Mouse (Mus musculus) stomach, adult 2 months (tissue): ENCODE results near the gene Lrguk. TPM values are rescaled to one million over a fixed set of nuclear protein-coding genes. Genes with fewer than 3 reads are reported as not detected.

ENCODE experiments used
- polyA plus RNA-seq: library from polyadenylated mRNA; depleted of rRNA; stranded (reverse); fragments of >200 nt; gene quantifications from 2 replicates; pipeline ENCODE4 v1.2.3, GENCODE M21; 2012; rRNA removed

Gene Lrguk
- polyA plus RNA-seq, result not detected in 2 replicates

DNA sequence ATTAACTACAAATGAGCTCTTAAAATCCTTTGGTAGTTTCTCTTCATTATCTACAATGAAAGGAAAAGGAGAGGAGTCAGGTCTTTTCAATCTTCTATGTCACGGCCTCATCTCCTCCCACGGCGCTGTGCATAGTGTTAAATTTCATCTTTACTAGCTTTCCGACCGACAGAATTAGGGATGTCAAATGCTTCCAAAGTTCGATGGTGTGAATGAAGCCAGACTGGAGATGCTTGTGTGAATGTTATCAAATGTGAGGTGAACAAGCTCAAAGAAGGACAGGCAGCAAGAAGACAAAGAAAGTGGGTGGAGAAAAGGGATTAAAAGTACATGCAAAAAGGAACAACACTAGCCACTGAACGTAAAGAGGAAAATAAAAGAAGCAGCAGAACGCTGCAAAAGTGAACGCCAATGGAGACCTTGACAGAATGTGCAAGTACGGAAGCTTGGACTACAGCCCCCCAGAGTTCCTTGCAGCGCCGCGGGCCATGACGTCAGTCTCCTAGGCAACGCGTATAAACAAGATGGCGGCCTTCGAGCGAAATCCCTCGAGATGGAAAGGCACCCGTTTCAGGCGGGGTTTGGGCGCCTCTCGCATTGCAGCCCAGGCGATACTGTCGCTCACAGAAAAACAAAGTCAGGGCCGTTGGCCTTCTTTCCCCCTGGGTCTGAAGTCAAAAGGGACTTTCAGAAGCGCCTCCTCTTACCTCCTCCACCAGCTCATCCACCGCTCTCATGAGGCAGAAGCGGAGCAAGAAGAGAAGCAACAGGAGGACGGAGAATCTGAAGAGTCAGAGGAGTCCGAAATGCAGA, at the start of gene Lrguk:
Lrguk (plus strand) TSS at position 516 of the 813 bp plus-strand sequence.

DNA sequence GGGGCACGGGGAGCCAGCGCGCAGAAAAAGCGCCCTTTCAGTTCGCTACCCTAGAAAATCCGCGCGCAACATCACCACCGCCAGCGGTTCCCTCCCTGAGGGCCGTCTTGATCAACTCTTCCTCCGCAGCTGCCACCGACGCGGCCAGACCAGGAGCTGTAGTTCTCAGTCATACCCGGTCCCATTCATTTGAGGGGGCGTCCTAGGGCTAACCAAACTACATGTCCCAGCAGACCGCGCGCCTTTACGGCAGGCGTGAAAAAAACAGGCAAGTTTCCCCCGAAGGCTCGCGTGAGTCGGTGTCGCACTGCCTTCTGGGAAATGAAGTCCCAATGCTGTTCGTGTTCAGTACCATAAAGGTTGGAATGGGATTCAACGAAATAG, 147.6 kb downstream of the Lrguk start, which contains the start of gene Slc35b4:
Slc35b4 (minus strand) TSS at position 248 of the 384 bp plus-strand sequence.

Other genes with a start within 250 kb of the Lrguk start
- 2.5 and 3.9 TPM in 2 replicates for gene Slc35b4, start 147.7 kb downstream of the Lrguk start, polyA plus RNA-seq